Mouse (Mus musculus): ENCODE results near the gene Lingo3. TPM values are rescaled to one million over a fixed set of nuclear protein-coding genes. Genes with fewer than 3 reads are reported as not detected.

Lingo3 gene
- polyA plus RNA-seq, 1 experiment from 2014 or later, result 1.7 TPM

- Histone ChIP-seq H3K27ac (no peak within 1 kb of the TSS), H3K9ac (0 out of 2 replicates have a peak within 1 kb of the TSS, but pooled peaks have one; percentile 1), H3K9me3 (replicated peaks) (no peaks in the 10 kb centered on the region), H3K27me3 (peaks cover 39% of the 10 kb centered on the region), H3K4me3 (no peak within 1 kb of the TSS), H3K4me2 (0 out of 2 replicates have a peak within 1 kb of the TSS, but pooled peaks have one; percentile 80), H3K4me1 (peaks cover 42% of the 10 kb centered on the region), H3K36me3 (ENCODE audit: poor library complexity, severe bottlenecking) (peaks cover 49% of the 10 kb centered on the region)
- WGBS, result 66% methylated on average over 6 of the region's 6 CpGs
- no peak for ATAC-seq
Measured at GRCm38 (mm10) chr10:80804916-80805315, 38.9 kb downstream of the Lingo3 start, which contains the start of gene Amh. Gene Amh (plus strand): TSS chr10:80805243.

- Histone ChIP-seq H3K27me3 (peaks cover 35% of the 10 kb centered on the region), H3K4me1 (peaks cover 48% of the 10 kb centered on the region), H3K9ac (no peak overlapping the region), H3K9me3 (replicated peaks) (no peaks in the 10 kb centered on the region), H3K36me3 (ENCODE audit: poor library complexity, severe bottlenecking) (peaks cover 49% of the 10 kb centered on the region), H3K4me3 (no peak overlapping the region), H3K4me2 (no peak overlapping the region), H3K27ac (no peak overlapping the region)
- WGBS, result 94% methylated on average over 2 of the region's 2 CpGs
- no peak for ATAC-seq
Measured at GRCm38 (mm10) chr10:80804340-80804739, 39.5 kb downstream of the Lingo3 start.

GRCm38 (mm10) chr10:80802996-80803395 is 40.8 kb downstream of the Lingo3 start:
- Histone ChIP-seq H3K4me2 (no peak overlapping the region), H3K27me3 (peaks cover 21% of the 10 kb centered on the region), H3K27ac (no peak overlapping the region), H3K9me3 (replicated peaks) (no peaks in the 10 kb centered on the region), H3K4me1 (peaks cover 38% of the 10 kb centered on the region), H3K9ac (no peak overlapping the region), H3K36me3 (ENCODE audit: poor library complexity, severe bottlenecking) (peaks cover 49% of the 10 kb centered on the region), H3K4me3 (no peak overlapping the region)
- ATAC-seq, result no peak
- WGBS, result 98% methylated on average over 3 of the region's 3 CpGs

DNA sequence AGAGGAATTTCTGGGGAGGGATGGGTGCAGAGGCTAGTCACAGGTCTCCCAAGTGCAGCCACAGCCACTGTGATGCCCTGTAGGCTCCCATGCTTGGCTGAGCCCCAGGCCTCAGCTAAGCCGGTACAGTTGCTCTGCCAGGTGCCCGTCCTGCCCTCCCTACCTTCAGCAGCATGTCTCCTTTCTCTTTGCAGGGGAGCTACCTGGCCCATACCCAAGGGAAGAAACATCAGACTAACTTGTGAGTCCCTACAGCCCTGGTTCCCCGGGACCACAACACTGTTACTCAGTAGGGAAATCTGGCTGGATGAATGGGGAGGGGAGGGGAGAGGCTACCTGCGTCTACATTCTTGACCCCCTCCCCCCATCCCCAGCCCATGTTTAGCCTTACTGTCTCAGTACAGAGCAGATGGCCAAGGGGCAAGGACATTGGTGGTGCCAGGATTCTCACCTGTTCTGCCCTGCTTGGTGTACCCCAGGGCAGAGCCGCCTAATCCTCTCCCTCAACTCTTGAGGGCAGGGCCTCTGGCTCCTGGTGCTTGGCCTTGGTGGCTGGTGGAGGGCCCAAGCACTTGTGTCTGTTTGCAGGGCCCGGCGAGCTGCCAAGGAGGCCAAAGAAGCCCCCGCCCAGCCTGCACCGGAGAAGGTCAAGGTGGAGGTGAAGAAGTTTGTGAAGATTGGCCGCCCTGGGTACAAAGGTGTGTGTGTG is 41.5 kb downstream of the Lingo3 start:
- Histone ChIP-seq H3K4me2 (no peak overlapping the region), H3K36me3 (ENCODE audit: poor library complexity, severe bottlenecking) (peaks cover 49% of the 10 kb centered on the region)
- 91% methylated on average over 10 of the region's 10 CpGs for WGBS

DNA sequence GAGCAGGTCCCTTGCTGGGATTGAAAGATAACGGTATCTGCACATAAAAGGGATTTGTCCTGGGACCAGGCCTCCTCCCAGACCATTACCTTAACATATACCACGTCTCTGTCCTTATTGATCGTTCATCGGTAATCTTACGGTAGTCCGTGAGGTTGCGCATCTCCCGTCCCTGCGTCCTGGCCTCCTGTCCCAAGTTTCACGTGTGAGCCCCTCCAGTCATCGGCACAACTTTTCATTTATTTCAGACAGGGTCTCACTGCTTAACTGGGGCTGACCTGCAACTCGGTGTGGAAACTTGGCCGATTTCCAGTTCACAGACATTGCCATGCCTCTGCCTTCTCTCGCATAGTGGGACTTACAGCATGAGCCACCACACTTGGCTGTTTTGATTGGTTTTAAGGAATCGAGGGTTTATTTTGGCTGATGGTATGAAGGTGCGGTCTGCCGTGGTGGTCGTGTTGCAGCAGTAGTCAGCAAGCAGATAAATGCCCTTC is 44.7 kb downstream of the Lingo3 start:
- Histone ChIP-seq H3K4me2 (peak overlapping the region; percentile 82), H3K9ac (peak overlapping the region; percentile 95), H3K27me3 (no peaks in the 10 kb centered on the region), H3K36me3 (ENCODE audit: poor library complexity, severe bottlenecking) (peaks cover 65% of the 10 kb centered on the region), H3K9me3 (replicated peaks) (no peaks in the 10 kb centered on the region), H3K27ac (peak overlapping the region; percentile 97), H3K4me1 (peaks cover 34% of the 10 kb centered on the region), H3K4me3 (peak overlapping the region; percentile 90)
- ATAC-seq, result no peak
- 3% methylated on average over 18 of the region's 18 CpGs for WGBS

More for the DNA sequence above, 41.5 kb downstream of the Lingo3 start:
- Histone ChIP-seq H3K4me3 (no peak overlapping the region), H3K4me1 (peaks cover 32% of the 10 kb centered on the region), H3K27ac (no peak overlapping the region), H3K27me3 (peaks cover 16% of the 10 kb centered on the region), H3K9me3 (replicated peaks) (no peaks in the 10 kb centered on the region), H3K9ac (no peak overlapping the region)
- no peak for ATAC-seq

DNA sequence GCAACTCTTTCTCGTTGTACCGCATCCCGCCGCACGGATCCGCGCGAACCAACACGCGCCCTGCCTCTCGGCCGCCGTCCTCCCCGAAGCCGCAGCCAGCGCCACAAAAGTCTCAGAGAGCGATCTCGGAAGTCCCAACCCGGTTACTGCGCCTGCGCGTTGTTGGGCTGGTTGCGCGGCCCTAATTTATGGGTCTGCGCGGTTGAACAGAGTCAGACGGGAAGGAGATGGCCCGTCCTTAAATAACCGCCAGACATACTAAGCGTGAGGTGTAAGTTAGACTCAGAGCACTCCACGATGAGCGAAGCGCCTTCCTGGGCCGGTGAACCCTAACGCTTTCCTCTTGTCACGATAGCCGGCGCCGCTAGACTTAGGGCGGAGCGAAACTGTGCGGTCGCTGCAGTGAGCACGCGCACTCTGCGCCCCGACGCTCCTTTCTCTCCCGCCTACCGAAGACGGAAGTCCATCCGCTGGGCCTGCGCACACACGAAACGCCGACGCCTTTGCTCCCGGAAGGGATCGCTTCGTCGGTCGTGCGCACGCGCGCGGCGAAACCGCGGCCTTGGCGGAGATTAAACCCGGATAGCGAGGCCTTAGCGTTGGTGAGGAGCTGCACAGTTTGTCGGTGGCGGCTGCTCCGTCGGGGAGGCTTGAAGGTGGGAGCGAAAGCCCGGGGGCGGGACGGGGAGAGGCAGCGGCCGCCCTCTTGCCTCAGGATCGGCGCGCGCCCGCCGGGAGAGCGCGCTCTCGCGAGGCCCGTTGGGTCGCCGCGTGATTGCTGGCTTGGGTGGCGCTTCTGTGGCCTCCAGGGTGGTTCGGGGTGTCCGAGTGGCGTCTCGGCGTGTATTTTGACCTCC is 45.5 kb downstream of the Lingo3 start, which contains the start of the genes Sf3a2 and Plekhj1:
Sf3a2 (plus strand) TSS at position 49 of the 857 bp plus-strand sequence.
Plekhj1 (minus strand) TSS at position 477 of the 857 bp plus-strand sequence.
- peak within 1 kb of the TSS; percentile 82 for H3K4me2 ChIP-seq
- peak within 1 kb of the TSS; percentile 90 for H3K4me3 ChIP-seq
- no peaks in the 10 kb centered on the region for H3K9me3 ChIP-seq (replicated peaks)
- H3K4me1 ChIP-seq, result peaks cover 34% of the 10 kb centered on the region
- H3K36me3 ChIP-seq (ENCODE audit: poor library complexity, severe bottlenecking), result peaks cover 65% of the 10 kb centered on the region
- under 1% methylated on average over 101 of the region's 104 CpGs for WGBS
- no peaks in the 10 kb centered on the region for H3K27me3 ChIP-seq
- peak within 1 kb of the TSS; percentile 95 for H3K9ac ChIP-seq
- peak within 1 kb of the TSS; percentile 97 for H3K27ac ChIP-seq
- ATAC-seq, result peak; percentile 94

GRCm38 (mm10) chr10:80797186-80798149 is 46.4 kb downstream of the Lingo3 start:
- Histone ChIP-seq H3K27ac (peak overlapping the region; percentile 97), H3K9me3 (replicated peaks) (no peaks in the 10 kb centered on the region), H3K36me3 (ENCODE audit: poor library complexity, severe bottlenecking) (peaks cover 65% of the 10 kb centered on the region), H3K4me3 (peak overlapping the region; percentile 90), H3K4me1 (peaks cover 34% of the 10 kb centered on the region), H3K27me3 (no peaks in the 10 kb centered on the region), H3K9ac (peak overlapping the region; percentile 95), H3K4me2 (peak overlapping the region; percentile 82)
- WGBS, result 3% methylated on average over 45 of the region's 59 CpGs
- peak; percentile 68 for ATAC-seq

DNA sequence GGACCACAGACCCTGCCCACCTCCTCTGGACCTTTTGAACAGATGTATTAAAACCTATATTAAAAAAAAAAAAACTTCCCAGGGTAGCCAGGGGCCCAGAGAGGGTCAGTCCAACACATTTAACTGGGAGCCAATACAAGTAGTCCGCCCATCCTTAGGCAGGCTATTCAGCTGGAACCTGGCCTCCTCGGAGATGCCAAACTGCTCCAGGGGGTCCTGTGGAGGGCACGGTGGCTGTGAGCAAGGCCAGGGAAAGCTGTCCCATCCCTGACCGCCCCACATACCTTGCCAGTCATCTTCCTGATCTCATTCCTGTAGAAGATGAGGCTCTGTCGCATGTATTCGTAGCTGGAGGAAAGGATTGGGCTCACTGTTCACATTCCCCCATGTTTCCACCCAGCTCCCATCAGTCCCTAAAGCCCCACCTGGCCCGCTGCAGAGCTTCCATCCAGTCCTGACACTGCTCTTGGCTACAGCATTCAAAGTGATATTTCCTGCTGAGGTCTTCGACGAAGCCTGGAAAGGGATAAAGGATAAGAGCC is 47.5 kb downstream of the Lingo3 start:
- WGBS, result 88% methylated on average over 9 of the region's 9 CpGs
- Histone ChIP-seq H3K4me1 (peaks cover 34% of the 10 kb centered on the region), H3K27me3 (no peaks in the 10 kb centered on the region), H3K4me3 (peak overlapping the region; percentile 90), H3K27ac (no peak overlapping the region), H3K9me3 (replicated peaks) (no peaks in the 10 kb centered on the region), H3K36me3 (ENCODE audit: poor library complexity, severe bottlenecking) (peaks cover 65% of the 10 kb centered on the region), H3K9ac (peak overlapping the region; percentile 95), H3K4me2 (peak overlapping the region; percentile 82)
- no peak for ATAC-seq

DNA sequence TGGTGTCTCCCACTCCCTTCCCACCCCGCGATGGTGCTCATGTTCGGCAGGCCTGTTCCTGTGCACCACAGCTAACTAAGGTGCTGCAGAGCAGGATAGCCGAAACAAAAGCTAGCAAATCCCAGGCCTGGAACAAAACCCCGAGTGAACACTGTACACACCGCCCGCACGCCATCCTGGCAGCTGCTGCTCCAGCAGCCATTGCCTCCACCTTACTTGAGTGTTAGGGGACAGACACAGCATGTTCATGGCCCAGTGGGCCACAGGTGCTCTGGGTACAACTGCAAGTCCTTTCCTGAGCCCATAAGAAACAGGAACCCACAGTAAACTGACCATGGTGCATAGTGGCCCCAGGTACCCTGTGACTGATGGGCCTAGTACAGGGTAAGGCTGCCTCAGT is 49.1 kb downstream of the Lingo3 start:
- Histone ChIP-seq H3K27ac (no peak overlapping the region), H3K36me3 (ENCODE audit: poor library complexity, severe bottlenecking) (peaks cover 73% of the 10 kb centered on the region), H3K4me1 (peaks cover 23% of the 10 kb centered on the region), H3K4me3 (no peak overlapping the region), H3K4me2 (no peak overlapping the region), H3K9me3 (replicated peaks) (no peaks in the 10 kb centered on the region), H3K9ac (no peak overlapping the region), H3K27me3 (no peaks in the 10 kb centered on the region)
- no peak for ATAC-seq
- 86% methylated on average over 8 of the region's 8 CpGs for WGBS

DNA sequence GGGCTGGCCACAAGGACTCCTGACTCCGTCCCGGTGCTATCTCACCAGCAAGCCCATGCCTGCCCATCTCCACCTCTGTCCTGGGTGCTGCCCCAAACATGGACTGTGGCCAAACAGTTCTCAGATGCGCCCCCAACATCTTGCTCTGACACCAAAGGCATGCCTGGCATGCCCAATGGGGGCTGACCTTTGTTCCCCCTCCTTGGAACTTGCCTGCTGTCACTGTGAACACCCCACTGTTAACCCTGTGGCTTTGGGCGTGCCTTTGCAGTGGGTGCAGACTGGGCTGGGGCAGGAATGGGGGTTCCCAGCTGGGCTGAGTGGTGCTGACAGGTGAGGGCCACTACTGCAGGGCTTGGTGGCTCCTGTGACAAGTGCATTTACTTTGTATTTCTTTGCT is 50.0 kb downstream of the Lingo3 start:
- Histone ChIP-seq H3K27me3 (no peaks in the 10 kb centered on the region), H3K36me3 (ENCODE audit: poor library complexity, severe bottlenecking) (peaks cover 82% of the 10 kb centered on the region), H3K4me1 (peaks cover 16% of the 10 kb centered on the region), H3K4me3 (no peak overlapping the region), H3K4me2 (no peak overlapping the region), H3K9ac (no peak overlapping the region), H3K27ac (no peak overlapping the region; the same call in none of the 2 replicates), H3K9me3 (replicated peaks) (no peaks in the 10 kb centered on the region)
- ATAC-seq, result no peak
- WGBS, result 94% methylated on average over 4 of the region's 4 CpGs
